Mouse (Mus musculus) limb, embryonic 13.5 days (tissue): ENCODE results near the gene Dedd. TPM values are rescaled to one million over a fixed set of nuclear protein-coding genes. Genes with fewer than 3 reads are reported as not detected.
"Not testable (repeated sequence)": the region's sequence is repeated elsewhere in the genome, so short reads cannot be mapped to it uniquely, and the experiment has no call there.

Experiments
- ATAC-seq: fragments of 200-750 bp; cut with Nextera tagmentation; 2 replicates; pipeline ENCODE4 v1.8.0; 2017; ENCODE audit warnings: low read depth, moderate number of reproducible peaks, moderate TSS enrichment; ENCODE audit not compliant: low FRiP score
- H3K27ac ChIP-seq: fragments of 300-500 bp; sonication (generic); 2 replicates; pipeline ENCODE4 v1.5.1; 2015; ENCODE audit warnings: inconsistent platforms, mild to moderate bottlenecking, moderate library complexity
- H3K27me3 ChIP-seq: fragments of 300-500 bp; sonication (generic); 2 replicates; pipeline ENCODE4 v1.6.1; 2015; ENCODE audit warnings: mild to moderate bottlenecking, inconsistent platforms
- H3K36me3 ChIP-seq: fragments of 300-500 bp; sonication (generic); 2 replicates; pipeline ENCODE4 v1.6.1; 2015; ENCODE audit warnings: inconsistent platforms, mild to moderate bottlenecking, moderate library complexity
- H3K4me1 ChIP-seq: fragments of 300-500 bp; sonication (generic); 2 replicates; pipeline ENCODE4 v1.6.1; 2015; ENCODE audit warnings: inconsistent platforms
- H3K4me2 ChIP-seq: fragments of 300-500 bp; sonication (generic); replicated peaks from 2 replicates; pipeline ENCODE4 v1.6.1; 2015; ENCODE audit warnings: inconsistent platforms, mild to moderate bottlenecking, moderate library complexity
- H3K4me3 ChIP-seq: fragments of 300-500 bp; sonication (generic); 2 replicates; pipeline ENCODE4 v1.5.1; 2015; ENCODE audit warnings: moderate library complexity, mild to moderate bottlenecking, inconsistent platforms
- H3K9ac ChIP-seq: fragments of 300-500 bp; sonication (generic); 2 replicates; pipeline ENCODE4 v1.6.1; 2015; ENCODE audit warnings: mild to moderate bottlenecking, inconsistent platforms
- H3K9me3 ChIP-seq: fragments of 300-500 bp; sonication (generic); 2 replicates; pipeline ENCODE4 v1.6.1; 2016; ENCODE audit warnings: inconsistent platforms
- WGBS: fragments of 180-500 bp; shearing (Covaris S2); methylation state at CpG from one replicate; pipeline ENCODE4 v1.1.7; 2015; 5-methylcytosine and 5-hydroxymethylcytosine counted together
- polyA plus RNA-seq: library from polyadenylated mRNA; unstranded; fragments of >200 nt; fragmentation: Nextera tagmentation; extraction: Ambion mirVana; gene quantifications from 2 replicates; pipeline ENCODE4 v1.2.1, GENCODE M21; 2015

Gene Dedd
- polyA plus RNA-seq, 1 experiment from 2014 or later, result 61.1 TPM

DNA sequence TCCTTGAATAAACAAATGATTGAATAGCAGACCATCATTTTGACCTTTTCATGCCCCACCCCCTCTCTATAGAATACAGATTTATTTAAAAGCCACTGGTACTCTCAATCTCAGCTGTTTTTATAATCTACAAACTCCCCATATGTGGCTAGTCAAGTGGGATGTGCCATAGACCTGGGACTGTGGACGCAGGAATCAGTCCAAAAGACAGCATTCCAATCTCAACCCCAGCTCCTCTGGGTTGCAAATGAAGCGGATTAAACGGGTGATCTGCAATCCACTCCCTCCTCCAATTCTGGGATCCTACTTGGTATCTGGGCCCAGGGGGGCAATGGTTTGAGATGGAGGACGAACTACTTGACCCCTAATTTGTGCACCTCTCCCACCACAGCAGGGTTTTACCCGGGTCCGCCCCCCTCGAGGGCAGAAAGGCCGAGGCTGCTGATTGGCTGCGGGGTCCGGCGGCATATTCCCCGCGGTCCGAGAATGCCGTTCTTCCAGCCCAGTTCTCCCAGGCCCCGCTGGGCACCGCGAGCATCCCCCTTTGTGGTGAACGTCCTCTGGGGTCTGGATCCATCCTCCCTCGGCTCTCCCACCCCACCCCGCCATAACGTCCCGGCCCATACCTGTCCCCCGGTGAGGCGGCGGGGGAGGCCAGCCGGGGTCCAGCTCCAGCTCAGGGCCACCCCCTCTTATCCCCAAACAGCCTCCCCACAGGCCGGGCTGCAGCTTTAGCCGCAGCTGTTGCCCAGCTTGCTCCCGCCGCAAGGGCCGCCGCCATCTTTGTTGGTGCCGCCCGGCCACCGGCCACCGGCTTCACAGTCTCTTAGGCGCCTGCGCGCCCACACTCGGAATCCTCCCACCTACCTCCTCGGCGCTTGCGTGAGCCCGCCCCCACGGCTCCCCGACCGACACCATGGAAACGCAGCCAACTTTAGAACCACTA lies 41.5 kb upstream of the Dedd start, which contains the start of gene Usp21:
Gene Usp21 (minus strand): TSS at position 856 of the 946 bp plus-strand sequence.
- WGBS, result under 1% methylated on average over 48 of the region's 49 CpGs
- Histone ChIP-seq H3K9me3 (no peaks in the 10 kb centered on the region), H3K4me3 (peak within 1 kb of the TSS; percentile 90), H3K27ac (peak within 1 kb of the TSS; percentile 93), H3K4me1 (peaks cover 32% of the 10 kb centered on the region), H3K27me3 (no peaks in the 10 kb centered on the region), H3K4me2 (peak within 1 kb of the TSS; percentile 79), H3K9ac (peak within 1 kb of the TSS; percentile 96), H3K36me3 (peaks cover 59% of the 10 kb centered on the region)
- ATAC-seq, result peak; percentile 95

DNA sequence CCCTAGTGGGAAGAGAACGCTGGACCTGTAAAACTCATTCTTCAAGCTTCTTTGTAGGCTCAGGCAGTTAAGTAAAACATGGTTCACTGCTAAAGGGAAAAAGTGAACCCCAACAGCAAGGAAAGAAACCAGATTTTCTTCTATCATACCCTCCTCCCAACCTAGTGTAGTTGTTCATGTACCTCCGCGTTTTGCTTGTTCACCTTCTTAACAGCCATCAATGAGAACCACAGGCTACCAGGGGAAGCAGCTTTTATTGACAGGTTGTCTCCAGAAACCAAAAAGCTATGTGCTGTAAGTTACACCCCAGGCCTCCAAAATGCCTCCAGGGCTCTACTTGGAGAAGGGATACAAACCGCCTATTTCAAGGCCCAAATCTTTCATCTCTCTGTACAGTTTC lies 40.6 kb upstream of the Dedd start:
- H3K4me3 ChIP-seq, result peak overlapping the region; percentile 90
- ATAC-seq, result no peak
- H3K36me3 ChIP-seq, result peaks cover 51% of the 10 kb centered on the region
- peak overlapping the region; percentile 59; the same call in 1 of the 2 replicates for H3K27ac ChIP-seq
- H3K9ac ChIP-seq, result peak overlapping the region; percentile 96; the same call in 1 of the 2 replicates
- H3K4me2 ChIP-seq, result peak overlapping the region; percentile 79
- no peaks in the 10 kb centered on the region for H3K27me3 ChIP-seq
- H3K4me1 ChIP-seq, result peaks cover 33% of the 10 kb centered on the region
- 60% methylated on average over 4 of the region's 4 CpGs for WGBS
- H3K9me3 ChIP-seq, result no peaks in the 10 kb centered on the region

DNA sequence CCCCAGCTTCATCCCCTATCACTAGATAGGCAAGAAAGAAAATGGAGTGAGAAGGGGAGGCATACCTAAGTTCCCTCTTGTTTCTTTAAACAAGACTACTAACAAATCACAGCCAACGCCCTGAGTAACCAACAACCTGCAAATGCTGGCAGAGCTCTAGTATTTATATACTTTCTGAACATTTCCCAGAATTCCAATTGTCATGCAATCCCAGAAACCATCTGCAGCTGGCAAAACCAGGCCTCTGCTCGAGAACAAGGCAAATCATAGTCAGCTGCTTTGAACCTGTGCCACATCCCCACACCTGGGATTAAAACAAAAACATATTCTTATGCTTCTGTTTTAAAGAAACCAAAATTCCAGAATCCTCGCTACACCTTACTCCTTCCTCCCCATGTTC lies 35.6 kb upstream of the Dedd start:
- H3K9ac ChIP-seq, result no peak overlapping the region
- no peak for ATAC-seq
- H3K27me3 ChIP-seq, result peaks cover 19% of the 10 kb centered on the region
- 75% methylated on average over 3 of the region's 3 CpGs for WGBS
- peak overlapping the region; percentile 84 for H3K4me2 ChIP-seq
- no peaks in the 10 kb centered on the region for H3K9me3 ChIP-seq
- peaks cover 15% of the 10 kb centered on the region for H3K4me1 ChIP-seq
- H3K27ac ChIP-seq, result no peak overlapping the region; the same call in 1 of the 2 replicates
- H3K4me3 ChIP-seq, result peak overlapping the region; percentile 66
- H3K36me3 ChIP-seq, result peaks cover 19% of the 10 kb centered on the region

DNA sequence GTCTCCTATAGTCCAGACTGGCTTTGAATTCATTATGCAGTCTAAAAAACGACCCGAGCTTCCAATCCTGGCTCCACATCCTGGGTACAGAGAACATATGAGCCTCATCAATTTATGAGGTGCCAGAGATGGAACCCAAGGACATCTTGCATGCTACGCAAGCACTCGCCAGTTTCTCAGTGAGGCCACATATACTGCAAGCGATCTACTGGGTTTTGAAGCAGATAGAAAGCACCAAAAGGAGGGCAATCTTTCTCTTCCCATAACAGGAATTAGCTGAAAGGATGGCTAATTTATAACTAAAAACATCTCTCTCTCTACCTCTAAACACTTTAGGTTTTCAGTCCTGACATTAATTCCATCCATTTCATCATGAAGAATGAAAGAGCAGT lies 35.0 kb upstream of the Dedd start:
- WGBS, result 24% methylated on average over 5 of the region's 5 CpGs
- ATAC-seq, result no peak
- Histone ChIP-seq H3K36me3 (peaks cover 13% of the 10 kb centered on the region), H3K27ac (peak overlapping the region; percentile 95), H3K4me3 (peak overlapping the region; percentile 66), H3K4me2 (peak overlapping the region; percentile 84), H3K9me3 (no peaks in the 10 kb centered on the region), H3K27me3 (peaks cover 20% of the 10 kb centered on the region), H3K4me1 (peaks cover 10% of the 10 kb centered on the region), H3K9ac (peak overlapping the region; percentile 84)

DNA sequence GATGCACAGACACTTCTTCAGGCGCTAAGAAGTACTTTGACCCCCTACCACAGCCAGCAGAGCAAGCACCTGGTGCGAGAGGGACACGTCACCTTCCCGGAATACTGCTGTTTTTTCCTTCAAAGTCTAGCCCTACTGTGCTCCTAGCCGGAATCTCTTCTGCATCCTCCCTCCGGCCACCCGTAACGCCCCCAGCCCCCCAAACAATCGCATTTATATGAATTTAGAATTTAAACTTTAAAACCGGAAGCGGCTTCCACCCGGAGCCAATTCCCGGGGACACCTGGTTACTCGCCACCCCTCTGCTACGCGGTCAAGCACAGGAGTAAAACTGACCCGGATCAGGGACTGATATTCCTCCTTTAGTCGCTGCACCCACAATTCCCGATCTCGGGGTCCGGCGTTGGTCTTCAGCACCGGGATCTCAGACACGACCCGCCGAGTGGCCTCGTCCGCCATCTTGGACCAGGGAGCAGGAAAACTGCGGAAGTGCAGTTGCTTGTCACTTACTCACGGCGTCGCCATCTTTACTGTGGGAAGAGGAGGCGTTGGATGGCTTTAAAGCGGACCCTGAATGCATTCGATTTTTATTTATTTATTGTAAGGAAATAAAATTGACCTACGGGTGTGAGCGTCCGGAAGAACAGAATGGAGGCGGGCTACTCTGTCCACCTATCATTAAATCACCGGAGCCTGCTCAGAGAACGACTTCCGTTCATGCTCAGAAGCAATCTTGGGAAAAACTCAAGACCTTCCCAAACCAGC lies 34.5 kb upstream of the Dedd start, which contains the start of gene Ufc1:
Gene Ufc1 (minus strand): TSS at position 727 of the 765 bp plus-strand sequence.
- Histone ChIP-seq H3K4me2 (peak within 1 kb of the TSS; percentile 84), H3K4me1 (peaks cover 10% of the 10 kb centered on the region), H3K27ac (peak within 1 kb of the TSS; percentile 95), H3K9ac (peak within 1 kb of the TSS; percentile 84), H3K9me3 (no peaks in the 10 kb centered on the region), H3K27me3 (peaks cover 20% of the 10 kb centered on the region), H3K4me3 (peak within 1 kb of the TSS; percentile 66), H3K36me3 (peaks cover 7% of the 10 kb centered on the region)
- peak; percentile 86 for ATAC-seq
- WGBS, result under 1% methylated on average over 42 of the region's 42 CpGs

DNA sequence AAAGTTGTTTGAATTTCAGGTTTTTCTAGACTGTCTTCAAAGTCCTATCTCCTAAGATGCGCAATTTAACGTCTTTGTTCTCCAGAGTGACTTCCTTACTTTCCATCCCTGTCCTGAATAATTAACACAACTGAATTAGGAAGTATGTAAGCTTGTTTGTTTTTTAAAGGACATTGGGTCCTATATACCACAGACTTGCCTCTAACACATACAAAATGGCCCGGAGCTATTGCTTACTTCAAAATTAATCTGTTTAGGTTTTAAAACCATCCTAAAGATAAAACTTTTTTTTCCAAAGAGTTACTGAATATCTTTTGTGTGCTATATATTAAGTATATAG lies 33.9 kb upstream of the Dedd start:
- Histone ChIP-seq H3K4me2 (peak overlapping the region; percentile 84), H3K4me3 (peak overlapping the region; percentile 66), H3K36me3 (peaks cover 2% of the 10 kb centered on the region), H3K27me3 (peaks cover 20% of the 10 kb centered on the region), H3K9me3 (no peaks in the 10 kb centered on the region), H3K9ac (peak overlapping the region; percentile 84), H3K27ac (peak overlapping the region; percentile 95), H3K4me1 (peaks cover 10% of the 10 kb centered on the region)
- 19% methylated on average over 3 of the region's 3 CpGs for WGBS
- ATAC-seq, result peak; percentile 28; the same call in 1 of the 2 replicates

DNA sequence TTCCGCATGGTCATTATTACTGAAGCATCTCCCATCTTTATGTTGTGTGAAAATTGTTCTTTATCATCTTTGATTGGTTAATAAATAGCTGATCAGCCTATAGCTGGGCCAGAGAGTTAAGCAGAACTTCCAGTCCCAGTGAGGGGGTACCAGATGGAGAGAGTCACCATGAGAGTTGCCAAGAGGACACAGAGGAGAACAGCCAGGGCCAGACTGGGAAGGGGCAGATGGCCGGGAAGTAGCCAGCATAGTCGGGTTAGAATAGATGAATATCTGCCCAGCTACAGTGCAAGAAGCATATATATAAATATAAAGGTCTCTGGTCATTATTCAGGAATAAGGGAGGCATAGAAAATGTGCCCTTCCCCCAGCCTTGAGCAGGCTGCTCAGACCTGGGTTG lies 30.7 kb upstream of the Dedd start:
- H3K4me2 ChIP-seq, result no peak overlapping the region
- H3K9ac ChIP-seq, result no peak overlapping the region
- peaks cover 7% of the 10 kb centered on the region for H3K4me1 ChIP-seq
- H3K27ac ChIP-seq, result no peak overlapping the region
- H3K36me3 ChIP-seq, result no peaks in the 10 kb centered on the region
- H3K4me3 ChIP-seq, result no peak overlapping the region
- H3K27me3 ChIP-seq, result peaks cover 20% of the 10 kb centered on the region
- ATAC-seq, result no peak
- 62% methylated on average over 3 of the region's 3 CpGs for WGBS
- no peaks in the 10 kb centered on the region for H3K9me3 ChIP-seq

DNA sequence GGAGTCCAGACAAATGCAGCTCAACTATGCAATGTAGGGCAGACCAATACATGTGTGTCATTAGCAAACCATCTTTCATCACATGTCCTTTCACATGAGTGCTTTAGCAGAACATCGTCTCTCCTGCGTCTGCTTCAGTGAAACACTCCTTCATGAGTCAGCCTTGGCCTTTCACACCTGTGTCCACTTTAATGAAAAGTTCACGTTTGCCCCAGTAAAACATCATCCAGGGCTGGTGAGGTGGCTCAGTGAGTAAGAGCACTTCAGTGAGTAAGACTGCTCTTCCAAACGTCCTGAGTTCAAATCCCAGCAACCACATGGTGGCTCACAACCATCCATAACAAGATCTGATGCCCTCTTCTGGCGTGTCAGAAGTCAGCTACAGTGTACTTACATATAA lies 22.8 kb upstream of the Dedd start:
- ATAC-seq, H3K4me1 ChIP-seq, H3K27me3 ChIP-seq, H3K4me3 ChIP-seq, H3K4me2 ChIP-seq, H3K9me3 ChIP-seq, H3K36me3 ChIP-seq, H3K27ac ChIP-seq, H3K9ac ChIP-seq: not testable (repeated sequence)
- 60% methylated on average over 5 of the region's 5 CpGs for WGBS

DNA sequence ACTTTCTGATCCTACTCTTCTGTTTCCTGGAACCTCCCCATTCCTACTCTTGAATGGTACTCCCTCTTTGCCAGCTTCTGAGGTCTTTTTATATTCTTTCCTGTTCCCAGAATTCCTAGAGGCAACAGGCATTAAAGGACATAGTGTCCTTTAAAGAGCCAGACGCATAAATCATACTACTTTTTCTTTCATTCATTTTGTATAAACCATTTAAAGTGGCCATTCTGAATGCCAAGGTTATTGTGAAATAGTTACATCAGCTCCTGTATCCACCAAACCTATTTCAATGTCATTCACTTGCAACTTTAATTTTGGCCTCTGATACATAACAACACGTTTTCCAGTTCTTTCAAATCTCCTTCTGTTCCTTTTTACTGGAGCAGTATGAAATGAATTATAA lies 19.6 kb upstream of the Dedd start:
- H3K27ac ChIP-seq, result no peak overlapping the region
- no peaks in the 10 kb centered on the region for H3K27me3 ChIP-seq
- no peaks in the 10 kb centered on the region for H3K36me3 ChIP-seq
- H3K9ac ChIP-seq, result no peak overlapping the region
- 73% methylated on average over 2 of the region's 2 CpGs for WGBS
- no peaks in the 10 kb centered on the region for H3K4me1 ChIP-seq
- H3K4me2 ChIP-seq, result no peak overlapping the region
- no peak for ATAC-seq
- no peaks in the 10 kb centered on the region for H3K9me3 ChIP-seq
- no peak overlapping the region for H3K4me3 ChIP-seq

DNA sequence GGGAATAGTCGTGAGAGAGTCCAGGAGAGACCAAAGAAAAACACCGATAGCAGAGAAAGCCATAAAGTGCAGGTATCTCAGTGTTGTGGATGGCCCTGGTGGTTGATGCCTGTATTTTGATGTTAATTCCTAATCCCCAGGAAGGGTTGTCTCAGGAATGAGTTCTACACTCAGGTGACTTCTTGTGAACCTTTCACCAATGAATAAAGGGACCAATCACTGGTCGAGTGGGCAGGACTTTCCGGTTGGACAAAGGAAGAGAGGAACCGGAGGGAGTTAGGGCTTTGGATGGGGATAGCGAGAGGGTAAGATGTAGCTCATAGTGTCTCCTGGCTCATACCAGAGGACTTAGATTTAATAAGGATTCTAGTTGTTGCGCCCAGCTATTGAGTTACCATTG lies 9.2 kb upstream of the Dedd start:
- Histone ChIP-seq H3K4me2 (peak overlapping the region; percentile 21), H3K4me1 (no peaks in the 10 kb centered on the region), H3K27ac (no peak overlapping the region), H3K4me3 (no peak overlapping the region), H3K9ac (no peak overlapping the region), H3K9me3 (no peaks in the 10 kb centered on the region), H3K36me3 (no peaks in the 10 kb centered on the region), H3K27me3 (no peaks in the 10 kb centered on the region)
- WGBS, result 14% methylated on average over 7 of the region's 7 CpGs
- no peak for ATAC-seq

DNA sequence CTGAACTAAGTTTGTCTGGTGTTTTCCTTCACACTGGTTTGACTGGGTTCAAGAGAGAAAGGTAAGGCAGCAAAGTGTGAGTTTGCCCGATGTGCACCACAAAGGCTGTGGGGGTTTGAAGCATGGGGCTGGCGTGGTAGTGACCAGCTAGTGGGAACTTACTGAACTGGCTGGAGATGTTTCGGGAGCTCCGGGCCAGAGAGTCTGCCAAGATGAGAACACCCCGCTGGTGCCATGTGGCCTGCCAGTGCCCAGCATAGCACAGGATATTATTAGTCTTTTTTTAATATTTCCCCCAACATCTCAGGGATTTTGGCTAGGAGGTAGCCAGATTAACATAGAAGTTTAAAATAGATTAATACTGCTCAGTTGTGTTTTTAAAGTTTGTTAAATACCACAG lies 8.8 kb upstream of the Dedd start:
- Histone ChIP-seq H3K4me1 (no peaks in the 10 kb centered on the region), H3K36me3 (no peaks in the 10 kb centered on the region), H3K9me3 (no peaks in the 10 kb centered on the region), H3K9ac (no peak overlapping the region), H3K27me3 (no peaks in the 10 kb centered on the region), H3K27ac (no peak overlapping the region), H3K4me2 (peak overlapping the region; percentile 21), H3K4me3 (no peak overlapping the region)
- WGBS, result 19% methylated on average over 5 of the region's 5 CpGs
- ATAC-seq, result no peak

DNA sequence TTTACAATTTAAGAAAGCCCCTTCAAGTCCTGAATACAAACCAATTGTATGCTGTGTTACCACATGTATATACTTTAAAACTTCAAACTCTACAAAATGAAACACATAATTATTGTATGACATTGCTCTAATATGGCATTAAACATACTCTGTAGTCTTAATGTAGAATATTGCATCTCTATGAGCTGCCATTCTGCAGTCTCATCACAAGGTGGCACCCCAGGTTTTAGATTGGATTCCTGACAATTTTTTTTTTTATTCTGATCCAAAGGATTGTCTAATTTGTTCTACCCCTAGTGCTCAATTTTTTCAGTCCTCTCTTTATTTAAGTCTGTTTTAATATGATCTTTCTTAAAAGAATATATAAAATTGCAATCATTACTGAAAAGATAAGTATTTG lies 7.5 kb upstream of the Dedd start:
- H3K27me3 ChIP-seq, result no peaks in the 10 kb centered on the region
- no peak overlapping the region for H3K4me2 ChIP-seq
- H3K36me3 ChIP-seq, result no peaks in the 10 kb centered on the region
- no peak overlapping the region for H3K9ac ChIP-seq
- H3K27ac ChIP-seq, result no peak overlapping the region
- H3K9me3 ChIP-seq, result no peaks in the 10 kb centered on the region
- no peaks in the 10 kb centered on the region for H3K4me1 ChIP-seq
- no peak for ATAC-seq
- H3K4me3 ChIP-seq, result no peak overlapping the region
